Mouse (Mus musculus) forebrain, embryonic 16.5 days (tissue): ENCODE results near the gene Cpa5. TPM values are rescaled to one million over a fixed set of nuclear protein-coding genes. Genes with fewer than 3 reads are reported as not detected.
A peak's percentile ranks its signal among the peaks of the same experiment; 100 is the strongest.

Experiments used
- ATAC-seq: fragments of 200-750 bp; cut with Nextera tagmentation; 2 replicates; pipeline ENCODE4 v1.8.0; 2017; ENCODE audit warnings: mild to moderate bottlenecking, moderate library complexity
- H3K27ac ChIP-seq: fragments of 300-500 bp; sonication (generic); 2 replicates; pipeline ENCODE4 v1.5.1; 2014; ENCODE audit warnings: low read length, control low read depth
- H3K27me3 ChIP-seq: fragments of 300-500 bp; sonication (generic); replicated peaks from 2 replicates; pipeline ENCODE4 v1.6.1; 2014; ENCODE audit warnings: low read length; ENCODE audit not compliant: control insufficient read depth, insufficient read depth
- H3K36me3 ChIP-seq: fragments of 300-500 bp; sonication (generic); 2 replicates; pipeline ENCODE4 v1.6.1; 2014; ENCODE audit not compliant: control insufficient read depth, insufficient read depth
- H3K4me1 ChIP-seq: fragments of 300-500 bp; sonication (generic); replicated peaks from 2 replicates; pipeline ENCODE4 v1.6.1; 2014; ENCODE audit warnings: low read length; ENCODE audit not compliant: control insufficient read depth, insufficient read depth
- H3K4me2 ChIP-seq: fragments of 300-500 bp; sonication (generic); 2 replicates; pipeline ENCODE4 v1.6.1; 2014; ENCODE audit warnings: mild to moderate bottlenecking, low read length, control low read depth
- H3K4me3 ChIP-seq: fragments of 300-500 bp; sonication (generic); replicated peaks from 2 replicates; pipeline ENCODE4 v1.5.1; 2014; ENCODE audit warnings: mild to moderate bottlenecking, low read length, control low read depth
- H3K9ac ChIP-seq: fragments of 300-500 bp; sonication (generic); replicated peaks from 2 replicates; pipeline ENCODE4 v1.6.1; 2014; ENCODE audit warnings: low read depth, low read length, control low read depth
- H3K9me3 ChIP-seq: fragments of 300-500 bp; sonication (generic); 2 replicates; pipeline ENCODE4 v1.6.1; 2016; ENCODE audit warnings: low read length; ENCODE audit not compliant: control insufficient read depth
- WGBS: fragments of 180-500 bp; shearing (Covaris S2); extraction: QIAGEN DNeasy Blood & Tissue Kit; methylation state at CpG from one replicate; pipeline ENCODE4 v1.1.7; 2014; 5-methylcytosine and 5-hydroxymethylcytosine counted together
- polyA plus RNA-seq: library from polyadenylated mRNA; unstranded; fragments of >200 nt; fragmentation: Nextera tagmentation; extraction: Ambion mirVana; gene quantifications from 2 replicates; pipeline ENCODE4 v1.2.1, GENCODE M21; 2015

The Cpa5 gene
- polyA plus RNA-seq, 1 experiment from 2014 or later, result not detected

DNA sequence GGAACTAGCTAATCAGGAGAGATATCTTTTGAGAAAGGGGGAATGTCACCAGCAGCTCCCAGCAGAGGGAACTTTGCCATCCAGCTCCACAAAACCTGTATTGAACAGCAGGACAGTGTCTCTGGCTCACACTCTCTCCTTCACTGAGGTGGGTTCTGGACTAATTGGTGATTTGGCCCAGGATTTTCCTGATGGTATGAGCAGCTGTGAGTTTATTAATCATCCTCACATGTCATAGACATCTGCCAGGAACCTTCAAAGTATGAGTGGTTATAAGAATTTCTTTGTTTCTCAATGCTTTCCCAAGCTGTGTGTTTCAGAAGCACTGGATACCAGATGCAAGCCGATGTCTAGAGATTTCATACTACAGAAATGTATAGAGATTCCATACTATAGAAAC lies 35.9 kb upstream of the Cpa5 start:
- H3K4me3 ChIP-seq, result no peak overlapping the region
- H3K27me3 ChIP-seq, result no peaks in the 10 kb centered on the region
- peaks cover 12% of the 10 kb centered on the region for H3K4me1 ChIP-seq
- no peaks in the 10 kb centered on the region for H3K9me3 ChIP-seq
- ATAC-seq, result no peak
- no peaks in the 10 kb centered on the region for H3K36me3 ChIP-seq
- no peak overlapping the region for H3K9ac ChIP-seq
- no peak overlapping the region for H3K27ac ChIP-seq
- H3K4me2 ChIP-seq, result no peak overlapping the region
- WGBS, result 86% methylated on average over 1 of the region's 1 CpGs

DNA sequence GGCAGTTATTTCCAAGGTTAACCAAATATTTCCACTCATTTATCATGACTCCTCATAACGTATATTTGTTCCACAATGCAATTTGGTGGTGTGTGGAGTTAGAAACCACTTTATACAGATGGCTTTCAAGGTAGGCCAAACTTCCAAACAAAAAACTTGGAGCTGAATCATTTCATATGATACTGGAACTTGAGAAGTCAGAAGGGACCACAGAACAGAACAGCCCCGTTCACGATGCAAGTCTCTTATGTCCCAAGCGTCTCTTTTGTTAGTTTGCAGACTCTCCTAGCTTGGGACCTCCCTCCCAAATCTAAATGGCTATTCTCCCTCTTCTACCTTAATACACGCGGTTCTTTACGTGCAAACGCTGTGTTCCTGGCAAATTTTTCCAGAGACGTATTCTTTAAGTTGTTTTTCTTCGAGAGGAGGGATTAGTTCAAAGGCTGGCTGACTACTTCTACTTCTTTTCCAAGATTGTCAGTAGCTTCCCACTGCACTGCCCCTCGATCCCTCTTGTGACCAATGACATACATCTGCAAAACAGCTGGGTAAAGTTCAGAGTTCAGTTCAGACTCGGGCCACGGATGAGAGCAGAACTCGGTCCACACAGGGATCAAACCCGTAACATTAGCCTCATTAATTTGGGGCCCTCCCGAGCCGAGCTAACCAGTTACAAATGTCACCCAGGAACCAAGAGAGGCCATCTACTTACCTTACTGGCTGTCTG lies 34.2 kb upstream of the Cpa5 start:
- no peak overlapping the region for H3K27ac ChIP-seq
- 75% methylated on average over 17 of the region's 17 CpGs for WGBS
- H3K9ac ChIP-seq, result no peak overlapping the region
- H3K4me1 ChIP-seq, result peaks cover 21% of the 10 kb centered on the region
- no peak for ATAC-seq
- H3K4me3 ChIP-seq, result no peak overlapping the region
- no peaks in the 10 kb centered on the region for H3K9me3 ChIP-seq
- no peaks in the 10 kb centered on the region for H3K27me3 ChIP-seq
- H3K4me2 ChIP-seq, result no peak overlapping the region
- no peaks in the 10 kb centered on the region for H3K36me3 ChIP-seq

DNA sequence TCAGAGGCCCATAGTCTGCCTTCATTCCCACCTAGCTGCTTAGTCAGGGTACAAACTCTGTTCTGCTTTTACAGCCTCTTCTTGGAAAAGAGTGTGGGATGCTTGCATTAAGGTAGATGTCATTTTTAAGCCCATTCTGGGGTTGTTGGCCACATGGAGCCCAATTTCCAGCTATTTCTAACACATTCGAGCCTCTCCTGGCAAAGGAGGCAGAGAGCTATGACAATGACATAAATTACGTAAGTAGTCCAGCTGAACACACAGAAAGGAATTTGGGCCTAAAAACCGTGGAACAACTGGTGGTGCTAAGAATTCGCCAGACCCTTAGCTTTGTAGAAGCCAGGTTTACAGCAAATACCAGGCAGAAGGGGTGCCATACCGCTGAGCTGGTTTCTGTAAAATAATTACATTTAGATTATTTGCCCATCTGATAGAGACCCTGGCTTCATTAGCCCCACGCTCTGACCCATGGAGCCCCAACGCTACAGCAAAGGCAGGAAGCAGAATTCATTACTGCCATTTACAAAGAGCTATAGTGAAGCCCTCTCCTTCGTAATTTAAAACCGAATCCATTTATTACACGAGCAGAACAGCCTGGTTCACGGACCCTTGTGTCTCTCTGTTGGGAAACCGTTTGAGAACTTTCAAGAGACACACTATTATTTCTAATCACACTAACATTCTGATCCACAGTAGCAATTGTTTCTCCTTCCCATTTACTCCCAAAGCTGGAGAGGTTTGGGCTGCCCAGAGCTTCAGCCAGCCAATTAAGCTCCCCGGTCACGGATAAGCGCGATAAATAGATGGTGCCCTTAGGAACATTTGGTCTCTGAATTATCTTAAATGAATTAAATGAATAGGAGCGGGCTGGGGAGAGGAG lies 30.6 kb upstream of the Cpa5 start:
- H3K9me3 ChIP-seq, result no peaks in the 10 kb centered on the region
- 13% methylated on average over 17 of the region's 17 CpGs for whole genome bisulfite sequencing
- H3K9ac ChIP-seq, result no peak overlapping the region
- peak overlapping the region; percentile 49 for H3K27ac ChIP-seq
- H3K4me3 ChIP-seq, result no peak overlapping the region
- 0 out of 2 replicates have a peak overlapping the region, but pooled peaks have one; percentile 4 for H3K4me2 ChIP-seq
- no peaks in the 10 kb centered on the region for H3K27me3 ChIP-seq
- no peaks in the 10 kb centered on the region for H3K36me3 ChIP-seq
- peak; percentile 76 for ATAC-seq
- peaks cover 11% of the 10 kb centered on the region for H3K4me1 ChIP-seq

DNA sequence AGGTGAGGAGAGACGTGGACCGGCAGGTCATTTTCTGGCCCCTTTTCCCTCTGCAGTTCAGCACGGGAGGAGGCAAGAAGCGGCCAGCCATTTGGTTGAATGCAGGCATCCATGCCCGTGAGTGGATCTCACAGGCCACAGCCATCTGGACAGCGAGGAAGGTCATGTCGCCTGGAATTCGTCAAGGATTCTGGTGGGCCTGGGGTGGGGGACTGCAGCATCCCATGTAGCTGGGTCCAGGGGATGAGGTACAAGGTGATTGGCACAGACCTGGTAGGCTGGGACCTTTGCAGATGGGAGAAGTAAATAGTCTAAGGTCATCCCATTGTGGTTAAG lies 30.0 kb upstream of the Cpa5 start:
- Histone ChIP-seq H3K9ac (no peak overlapping the region), H3K27me3 (no peaks in the 10 kb centered on the region), H3K4me3 (no peak overlapping the region), H3K9me3 (no peaks in the 10 kb centered on the region), H3K27ac (peak overlapping the region; percentile 49), H3K4me2 (0 out of 2 replicates have a peak overlapping the region, but pooled peaks have one; percentile 4), H3K36me3 (no peaks in the 10 kb centered on the region), H3K4me1 (peaks cover 11% of the 10 kb centered on the region)
- ATAC-seq, result peak; percentile 59; the same call in 1 of the 2 replicates
- WGBS, result 20% methylated on average over 8 of the region's 8 CpGs

DNA sequence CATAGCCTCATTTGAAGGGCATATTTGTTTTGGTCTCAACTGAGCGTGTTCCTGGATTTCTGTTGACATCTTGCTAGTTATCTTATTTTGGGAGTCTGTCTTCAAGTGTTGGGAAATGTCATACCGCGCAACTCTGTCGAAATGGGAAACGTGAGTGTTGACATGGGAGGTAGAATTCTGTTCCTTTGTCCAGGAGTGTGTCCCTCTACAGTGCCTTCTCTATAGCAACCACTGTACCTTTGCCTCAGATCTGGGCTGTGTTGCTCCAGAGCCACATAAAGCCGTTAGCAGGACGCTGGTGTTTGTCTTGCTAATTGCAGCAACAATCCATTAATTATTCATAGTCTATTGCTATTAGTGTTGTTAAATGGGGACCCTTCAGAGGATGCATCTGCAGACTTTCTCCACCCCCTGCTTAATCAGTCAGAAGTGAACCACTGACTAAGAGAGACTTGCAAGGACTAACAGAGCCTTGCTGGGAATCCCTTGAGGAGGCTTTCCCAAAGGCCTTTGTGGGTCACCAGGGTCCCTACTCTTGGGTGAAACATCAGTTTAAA lies 23.8 kb upstream of the Cpa5 start:
- peak; percentile 47; the same call in 1 of the 2 replicates for ATAC-seq
- no peak overlapping the region for H3K4me2 ChIP-seq
- no peaks in the 10 kb centered on the region for H3K27me3 ChIP-seq
- H3K9ac ChIP-seq, result no peak overlapping the region
- no peaks in the 10 kb centered on the region for H3K9me3 ChIP-seq
- no peak overlapping the region for H3K4me3 ChIP-seq
- WGBS, result 57% methylated on average over 7 of the region's 7 CpGs
- no peaks in the 10 kb centered on the region for H3K36me3 ChIP-seq
- 0 out of 2 replicates have a peak, but pooled peaks cover 3% of the 10 kb centered on the region for H3K4me1 ChIP-seq
- no peak overlapping the region for H3K27ac ChIP-seq

DNA sequence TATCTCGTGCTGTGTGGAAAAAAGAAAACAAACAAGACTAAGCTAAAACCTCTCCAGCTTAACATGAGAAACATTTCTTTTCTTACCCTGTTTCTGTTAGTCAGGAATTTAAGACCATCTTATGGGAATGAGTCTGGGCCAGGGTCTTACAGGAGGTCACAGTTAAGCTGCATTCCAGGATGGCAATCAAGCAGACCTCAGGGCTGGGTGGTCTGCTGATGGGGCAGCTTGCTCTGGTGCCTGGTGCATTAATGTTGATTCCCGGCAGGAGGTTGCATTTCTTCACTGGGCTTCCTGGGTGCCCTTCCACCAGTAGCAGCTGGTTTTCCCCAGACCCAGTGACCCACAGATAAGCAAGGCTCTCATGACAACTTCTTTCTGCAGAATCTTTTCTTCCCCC lies 21.0 kb upstream of the Cpa5 start:
- Histone ChIP-seq H3K9ac (no peak overlapping the region), H3K4me2 (no peak overlapping the region), H3K27ac (no peak overlapping the region), H3K27me3 (no peaks in the 10 kb centered on the region), H3K36me3 (no peaks in the 10 kb centered on the region), H3K4me3 (no peak overlapping the region), H3K9me3 (no peaks in the 10 kb centered on the region), H3K4me1 (0 out of 2 replicates have a peak, but pooled peaks cover 3% of the 10 kb centered on the region)
- ATAC-seq, result no peak
- 68% methylated on average over 2 of the region's 2 CpGs for WGBS

DNA sequence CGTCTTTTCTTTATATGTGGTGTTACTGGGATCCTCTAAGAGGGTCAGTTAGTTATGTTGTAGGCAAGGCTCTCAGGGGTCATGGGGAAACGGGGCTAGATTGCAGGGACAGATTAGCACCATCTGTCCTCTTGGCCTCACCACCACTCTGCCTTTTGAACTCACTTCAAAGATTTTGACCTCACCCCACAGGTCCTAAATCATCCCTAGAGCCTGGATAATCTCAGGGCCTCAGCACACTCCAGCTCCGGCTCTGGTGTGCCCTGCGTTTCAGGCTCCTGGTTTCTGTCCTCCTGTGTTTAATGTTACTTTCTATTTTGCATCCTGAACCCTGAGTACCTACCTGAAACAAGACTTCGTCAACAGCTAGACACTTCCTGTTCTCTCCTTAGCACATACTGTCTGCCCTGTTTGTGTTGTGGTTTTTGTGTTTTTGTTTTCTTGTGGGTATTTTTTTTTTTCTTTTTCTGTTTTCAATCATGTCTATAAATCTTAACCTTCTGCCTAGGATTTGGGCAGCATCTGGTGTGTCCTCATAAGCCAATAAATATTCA lies 18.9 kb upstream of the Cpa5 start:
- Histone ChIP-seq H3K4me3 (no peak overlapping the region), H3K9me3 (no peaks in the 10 kb centered on the region), H3K4me1 (peaks cover under 1% of the 10 kb centered on the region; the same call in 1 of the 2 replicates), H3K36me3 (no peaks in the 10 kb centered on the region), H3K9ac (no peak overlapping the region), H3K27ac (no peak overlapping the region), H3K27me3 (no peaks in the 10 kb centered on the region), H3K4me2 (no peak overlapping the region)
- WGBS, result 94% methylated on average over 5 of the region's 5 CpGs
- ATAC-seq, result no peak

DNA sequence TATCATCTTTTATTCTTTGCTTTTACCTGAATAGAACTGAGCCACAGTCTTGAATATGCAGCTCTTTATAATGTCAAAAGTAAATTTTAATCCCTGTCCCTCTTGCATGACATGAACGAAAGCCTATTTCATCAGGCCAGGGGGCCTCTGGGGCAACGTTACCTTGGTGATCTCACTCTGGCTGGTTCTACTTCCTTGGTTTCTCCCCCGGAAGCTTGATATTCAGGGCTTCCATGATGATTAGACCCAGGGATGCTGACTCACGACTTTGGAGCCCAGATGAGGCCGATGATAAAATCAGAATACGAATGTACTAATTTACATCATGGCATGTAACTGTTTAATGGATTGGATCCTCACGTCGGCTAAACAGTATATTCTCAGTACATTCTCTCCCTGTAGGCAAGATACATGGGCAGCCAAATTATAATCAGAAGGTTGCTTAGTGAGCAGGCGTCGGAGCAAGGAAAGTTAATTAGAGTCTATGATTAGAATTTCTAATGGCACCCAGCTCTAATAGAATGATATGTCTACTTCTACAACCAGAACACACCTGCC lies 18.3 kb upstream of the Cpa5 start:
- Histone ChIP-seq H3K4me2 (no peak overlapping the region), H3K36me3 (no peaks in the 10 kb centered on the region), H3K4me3 (no peak overlapping the region), H3K9me3 (no peaks in the 10 kb centered on the region), H3K27ac (no peak overlapping the region), H3K27me3 (no peaks in the 10 kb centered on the region), H3K9ac (no peak overlapping the region), H3K4me1 (no peaks in the 10 kb centered on the region; the same call in 1 of the 2 replicates)
- ATAC-seq, result no peak
- WGBS, result 61% methylated on average over 10 of the region's 10 CpGs

DNA sequence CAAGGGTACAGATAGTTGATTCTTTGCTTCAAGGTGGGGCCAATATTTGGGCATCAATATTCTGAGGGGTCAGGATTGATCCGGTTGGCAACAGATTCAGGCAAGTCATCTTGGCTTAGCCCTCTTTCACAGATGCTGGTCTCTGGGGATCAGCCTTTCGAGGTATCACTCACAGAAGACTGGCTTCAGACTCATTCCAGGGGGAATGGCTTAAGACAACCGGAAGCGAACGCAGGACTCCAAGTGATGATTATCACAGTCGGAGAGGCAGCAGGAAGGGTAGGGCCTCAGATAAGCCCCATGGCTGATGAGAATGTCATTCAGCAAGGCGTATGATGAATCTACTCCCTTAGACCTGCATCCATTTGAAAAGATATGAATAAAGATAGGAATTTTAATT lies 16.4 kb upstream of the Cpa5 start:
- Histone ChIP-seq H3K4me1 (no peaks in the 10 kb centered on the region; the same call in 1 of the 2 replicates), H3K4me2 (no peak overlapping the region), H3K9me3 (no peaks in the 10 kb centered on the region), H3K36me3 (no peaks in the 10 kb centered on the region), H3K9ac (no peak overlapping the region), H3K27me3 (no peaks in the 10 kb centered on the region), H3K27ac (no peak overlapping the region), H3K4me3 (no peak overlapping the region)
- 91% methylated on average over 7 of the region's 7 CpGs for WGBS
- ATAC-seq, result no peak
